Mouse (Mus musculus): ENCODE data around the gene Trpm8. TPM values are rescaled to one million over a fixed set of nuclear protein-coding genes. Genes with fewer than 3 reads are reported as not detected.

Trpm8 gene
- polyA plus RNA-seq, 1 experiment from 2014 or later: not detected

- no peak overlapping the region for H3K27ac ChIP-seq (ENCODE audit: low read length)
- H3K9me3 ChIP-seq (replicated peaks; ENCODE audit: control insufficient read depth, low read length): no peaks in the 10 kb centered on the region
- WGBS (ENCODE audit: insufficient replicate concordance): 35% methylated on average over 2 of the region's 2 CpGs
- no peaks in the 10 kb centered on the region for H3K27me3 ChIP-seq (ENCODE audit: control insufficient read depth, insufficient read depth, low read depth, low read length)
- H3K4me2 ChIP-seq (ENCODE audit: low read depth, low read length): no peak overlapping the region
- H3K36me3 ChIP-seq (ENCODE audit: control insufficient read depth, insufficient read depth): no peaks in the 10 kb centered on the region
- H3K4me3 ChIP-seq (ENCODE audit: low read depth, low read length): no peak overlapping the region
- ATAC-seq (ENCODE audit: low read depth): no peak
- no peaks in the 10 kb centered on the region for H3K4me1 ChIP-seq (ENCODE audit: control insufficient read depth, low read depth, low read length)
- no peak overlapping the region for H3K9ac ChIP-seq (ENCODE audit: low read depth, low read length)
Observed at GRCm38 (mm10) chr1:88289152-88289551, 11.7 kb downstream of the Trpm8 start.

DNA sequence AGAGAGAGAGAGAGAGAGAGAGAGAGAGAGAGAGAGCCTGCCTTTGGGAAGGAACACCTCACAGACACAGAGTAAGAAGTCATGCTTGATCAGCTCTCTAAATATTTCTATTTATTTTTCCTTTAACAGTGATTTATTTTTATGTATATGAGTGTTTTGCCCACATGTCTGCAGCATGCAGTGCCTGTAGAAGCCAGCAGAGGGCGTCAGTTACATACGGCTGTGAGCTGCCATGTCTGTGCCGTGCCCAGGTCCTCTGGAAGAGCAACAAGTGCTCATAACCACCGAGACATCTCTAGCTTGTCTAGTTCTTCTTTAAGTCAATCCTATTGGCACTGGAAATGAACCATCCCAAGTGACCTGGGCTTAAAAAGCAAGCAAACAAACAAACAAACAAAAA is 12.5 kb downstream of the Trpm8 start:
- H3K4me3 ChIP-seq (ENCODE audit: low read depth, low read length): no peak overlapping the region
- H3K36me3 ChIP-seq (ENCODE audit: control insufficient read depth, insufficient read depth): no peaks in the 10 kb centered on the region
- H3K9ac ChIP-seq (ENCODE audit: low read depth, low read length): no peak overlapping the region
- ATAC-seq (ENCODE audit: low read depth): no peak
- no peak overlapping the region for H3K4me2 ChIP-seq (ENCODE audit: low read depth, low read length)
- H3K27ac ChIP-seq (ENCODE audit: low read length): no peak overlapping the region
- H3K4me1 ChIP-seq (ENCODE audit: control insufficient read depth, low read depth, low read length): no peaks in the 10 kb centered on the region
- WGBS (ENCODE audit: insufficient replicate concordance): 24% methylated on average over 4 of the region's 4 CpGs
- no peaks in the 10 kb centered on the region for H3K9me3 ChIP-seq (replicated peaks; ENCODE audit: control insufficient read depth, low read length)
- no peaks in the 10 kb centered on the region for H3K27me3 ChIP-seq (ENCODE audit: control insufficient read depth, insufficient read depth, low read depth, low read length)

GRCm38 (mm10) chr1:88290511-88290910 is 13.1 kb downstream of the Trpm8 start:
- Histone ChIP-seq H3K4me3 (ENCODE audit: low read depth, low read length) (no peak overlapping the region), H3K9ac (ENCODE audit: low read depth, low read length) (no peak overlapping the region), H3K9me3 (replicated peaks; ENCODE audit: control insufficient read depth, low read length) (no peaks in the 10 kb centered on the region), H3K27me3 (ENCODE audit: control insufficient read depth, insufficient read depth, low read depth, low read length) (no peaks in the 10 kb centered on the region), H3K4me1 (ENCODE audit: control insufficient read depth, low read depth, low read length) (no peaks in the 10 kb centered on the region), H3K36me3 (ENCODE audit: control insufficient read depth, insufficient read depth) (no peaks in the 10 kb centered on the region), H3K4me2 (ENCODE audit: low read depth, low read length) (no peak overlapping the region), H3K27ac (ENCODE audit: low read length) (no peak overlapping the region)
- no peak for ATAC-seq (ENCODE audit: low read depth)
- 43% methylated on average over 1 of the region's 1 CpGs for whole genome bisulfite sequencing (ENCODE audit: insufficient replicate concordance)

DNA sequence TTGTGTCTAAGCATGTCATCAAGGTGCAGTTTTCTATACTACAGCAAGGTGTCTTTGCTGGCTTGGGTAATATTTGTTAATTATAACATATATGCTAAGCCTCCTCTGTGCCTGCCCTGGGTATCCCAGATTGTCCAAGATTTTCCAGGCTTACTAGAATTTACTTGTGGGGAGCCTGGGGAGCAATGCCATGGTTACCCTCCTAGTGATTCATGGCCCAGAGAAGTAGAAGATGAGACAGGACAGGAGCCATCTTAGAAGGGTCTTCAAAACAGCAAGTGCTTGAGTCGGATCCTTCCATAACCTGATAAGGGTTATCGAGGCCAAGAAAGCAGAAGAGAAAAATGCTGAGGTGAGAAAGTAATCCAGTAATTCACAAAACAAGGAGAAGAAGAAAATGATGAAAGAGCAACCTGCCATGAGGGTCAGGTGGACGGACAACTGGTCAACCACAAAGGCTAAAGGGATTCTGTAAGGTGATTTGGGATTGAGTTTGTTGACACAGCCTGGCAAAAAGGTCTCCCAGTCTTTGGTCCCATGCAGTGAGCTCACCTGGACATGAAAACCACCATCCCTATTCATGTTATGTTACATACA is 14.0 kb downstream of the Trpm8 start:
- peaks cover 3% of the 10 kb centered on the region for H3K9me3 ChIP-seq (replicated peaks; ENCODE audit: control insufficient read depth, low read length)
- WGBS (ENCODE audit: insufficient replicate concordance): 37% methylated on average over 3 of the region's 3 CpGs

DNA sequence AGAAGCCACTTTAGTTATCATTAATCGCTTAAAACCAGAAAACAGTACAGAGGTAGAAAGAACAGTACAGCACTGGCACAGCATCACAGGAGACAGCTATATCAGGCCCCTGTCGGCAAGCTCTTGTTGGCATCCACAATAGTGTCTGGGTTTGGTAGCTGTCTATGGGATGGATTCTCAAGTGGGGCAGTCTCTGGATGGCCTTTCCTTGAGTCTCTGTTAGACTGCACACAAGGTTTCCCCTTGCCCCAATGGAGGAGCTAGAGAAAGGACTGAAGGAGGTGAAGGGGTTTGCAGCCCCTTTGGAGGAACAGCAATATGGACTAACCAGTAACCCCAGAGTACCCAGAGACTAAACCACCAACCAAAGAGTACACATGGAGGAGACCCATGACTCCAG is 14.6 kb downstream of the Trpm8 start:
- H3K9me3 ChIP-seq (replicated peaks; ENCODE audit: control insufficient read depth, low read length): peaks cover 3% of the 10 kb centered on the region
- 36% methylated on average over 2 of the region's 2 CpGs for WGBS (ENCODE audit: insufficient replicate concordance)
- ATAC-seq (ENCODE audit: low read depth): no peak

More for the DNA sequence above, 14.0 kb downstream of the Trpm8 start:
- Histone ChIP-seq H3K36me3 (ENCODE audit: control insufficient read depth, insufficient read depth) (no peaks in the 10 kb centered on the region), H3K4me3 (ENCODE audit: low read depth, low read length) (no peak overlapping the region), H3K4me1 (ENCODE audit: control insufficient read depth, low read depth, low read length) (no peaks in the 10 kb centered on the region), H3K27me3 (ENCODE audit: control insufficient read depth, insufficient read depth, low read depth, low read length) (no peaks in the 10 kb centered on the region), H3K4me2 (ENCODE audit: low read depth, low read length) (no peak overlapping the region), H3K27ac (ENCODE audit: low read length) (no peak overlapping the region), H3K9ac (ENCODE audit: low read depth, low read length) (no peak overlapping the region)
- ATAC-seq (ENCODE audit: low read depth): no peak

GRCm38 (mm10) chr1:88294650-88295049 is 17.2 kb downstream of the Trpm8 start:
- no peaks in the 10 kb centered on the region for H3K4me1 ChIP-seq (ENCODE audit: control insufficient read depth, low read depth, low read length)
- H3K36me3 ChIP-seq (ENCODE audit: control insufficient read depth, insufficient read depth): no peaks in the 10 kb centered on the region
- WGBS (ENCODE audit: insufficient replicate concordance): 15% methylated on average over 1 of the region's 1 CpGs
- no peaks in the 10 kb centered on the region for H3K27me3 ChIP-seq (ENCODE audit: control insufficient read depth, insufficient read depth, low read depth, low read length)
- H3K4me3 ChIP-seq (ENCODE audit: low read depth, low read length): no peak overlapping the region
- H3K9me3 ChIP-seq (replicated peaks; ENCODE audit: control insufficient read depth, low read length): peaks cover 3% of the 10 kb centered on the region
- no peak overlapping the region for H3K9ac ChIP-seq (ENCODE audit: low read depth, low read length)
- H3K4me2 ChIP-seq (ENCODE audit: low read depth, low read length): no peak overlapping the region
- no peak overlapping the region for H3K27ac ChIP-seq (ENCODE audit: low read length)
- no peak for ATAC-seq (ENCODE audit: low read depth)

More for the DNA sequence above, 14.6 kb downstream of the Trpm8 start:
- Histone ChIP-seq H3K36me3 (ENCODE audit: control insufficient read depth, insufficient read depth) (no peaks in the 10 kb centered on the region), H3K4me1 (ENCODE audit: control insufficient read depth, low read depth, low read length) (no peaks in the 10 kb centered on the region), H3K27ac (ENCODE audit: low read length) (no peak overlapping the region), H3K4me3 (ENCODE audit: low read depth, low read length) (no peak overlapping the region), H3K27me3 (ENCODE audit: control insufficient read depth, insufficient read depth, low read depth, low read length) (no peaks in the 10 kb centered on the region), H3K9ac (ENCODE audit: low read depth, low read length) (no peak overlapping the region), H3K4me2 (ENCODE audit: low read depth, low read length) (no peak overlapping the region)

DNA sequence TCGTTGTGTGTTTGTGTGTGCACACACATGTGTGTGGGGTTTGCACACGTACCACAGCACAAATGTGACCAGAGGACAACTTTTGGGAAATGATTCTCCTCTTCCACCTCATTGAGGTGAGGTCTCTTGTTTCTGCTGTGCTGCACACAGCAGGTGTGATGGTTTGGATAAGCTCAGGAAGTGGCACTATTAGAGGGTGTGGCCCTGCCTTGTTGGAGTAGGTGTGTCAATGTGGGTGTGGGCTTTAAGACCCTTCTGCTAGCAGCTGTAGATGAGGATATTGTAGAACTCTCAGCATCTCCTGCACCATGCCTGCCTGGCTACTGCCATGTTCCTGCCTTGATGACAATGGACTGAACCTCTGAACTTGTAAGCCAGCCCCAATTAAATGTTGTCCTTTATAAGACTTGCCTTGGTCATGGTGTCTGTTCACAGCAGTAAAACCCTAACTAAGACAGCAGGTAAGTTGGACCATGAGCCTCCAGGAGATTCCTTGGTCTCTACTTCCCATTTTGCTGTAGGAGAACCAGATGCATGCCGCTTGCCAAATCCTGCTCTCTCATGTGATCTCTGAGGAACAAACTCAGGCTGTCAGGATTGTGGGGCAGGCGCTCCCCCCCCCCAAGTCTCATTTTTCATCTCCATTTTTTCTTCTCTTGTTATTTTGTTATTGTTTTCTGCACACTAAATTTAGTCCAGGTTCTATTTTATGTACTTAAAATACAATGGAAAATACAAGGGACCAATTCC is 18.9 kb downstream of the Trpm8 start:
- Histone ChIP-seq H3K9ac (ENCODE audit: low read depth, low read length) (no peak overlapping the region), H3K27ac (ENCODE audit: low read length) (no peak overlapping the region), H3K27me3 (ENCODE audit: control insufficient read depth, insufficient read depth, low read depth, low read length) (no peaks in the 10 kb centered on the region), H3K4me3 (ENCODE audit: low read depth, low read length) (no peak overlapping the region), H3K9me3 (replicated peaks; ENCODE audit: control insufficient read depth, low read length) (peaks cover 9% of the 10 kb centered on the region), H3K36me3 (ENCODE audit: control insufficient read depth, insufficient read depth) (no peaks in the 10 kb centered on the region), H3K4me1 (ENCODE audit: control insufficient read depth, low read depth, low read length) (no peaks in the 10 kb centered on the region), H3K4me2 (ENCODE audit: low read depth, low read length) (no peak overlapping the region)
- WGBS (ENCODE audit: insufficient replicate concordance): 52% methylated on average over 4 of the region's 4 CpGs
- no peak for ATAC-seq (ENCODE audit: low read depth)

- Histone ChIP-seq H3K27ac (ENCODE audit: low read length) (no peak overlapping the region), H3K9ac (ENCODE audit: low read depth, low read length) (no peak overlapping the region), H3K4me2 (ENCODE audit: low read depth, low read length) (no peak overlapping the region), H3K4me3 (ENCODE audit: low read depth, low read length) (no peak overlapping the region), H3K36me3 (ENCODE audit: control insufficient read depth, insufficient read depth) (no peaks in the 10 kb centered on the region), H3K4me1 (ENCODE audit: control insufficient read depth, low read depth, low read length) (no peaks in the 10 kb centered on the region), H3K9me3 (replicated peaks; ENCODE audit: control insufficient read depth, low read length) (peaks cover 11% of the 10 kb centered on the region), H3K27me3 (ENCODE audit: control insufficient read depth, insufficient read depth, low read depth, low read length) (no peaks in the 10 kb centered on the region)
- no peak for ATAC-seq (ENCODE audit: low read depth)
- 50% methylated on average over 7 of the region's 7 CpGs for WGBS (ENCODE audit: insufficient replicate concordance)
Observed at GRCm38 (mm10) chr1:88297480-88298258, 20.2 kb downstream of the Trpm8 start.
